Mouse (Mus musculus) adrenal gland, adult 8-10 months (tissue): ENCODE data around the gene Il10ra. TPM values are rescaled to one million over a fixed set of nuclear protein-coding genes. Genes with fewer than 3 reads are reported as not detected.

ENCODE experiments used
- DNase-seq: peaks from one replicate; pipeline ENCODE4 v3.0.0; 2022
- total RNA-seq, 4 experiments: library from RNA; stranded (reverse); gene quantifications; 2 replicates each; pipeline ENCODE4 v1.2.4; 2022

Il10ra gene
- total RNA-seq, 4 experiments from 2014 or later: 4.3 to 5.5 (median 5.3) TPM

DNA sequence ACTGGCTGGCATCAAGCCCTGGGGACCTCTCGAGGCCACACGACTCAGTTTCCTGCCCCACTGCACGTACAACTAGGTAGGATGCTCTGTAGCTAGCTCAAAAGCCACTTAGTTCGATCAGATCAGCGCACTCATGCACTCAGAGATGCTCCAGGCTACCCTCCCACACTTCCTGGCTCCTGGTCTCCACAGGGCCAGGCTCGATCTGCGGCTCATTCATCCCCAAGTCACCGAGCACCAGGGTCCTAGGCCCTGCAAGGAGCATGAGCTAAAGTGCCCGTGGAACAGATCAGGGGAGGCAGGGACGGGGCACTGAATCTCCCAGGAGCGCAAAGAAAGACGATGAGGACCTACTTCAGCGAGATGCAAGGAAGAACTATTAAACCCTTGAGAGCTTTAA lies 9.9 kb downstream of the Il10ra start:
- no peak for DNase-seq

DNA sequence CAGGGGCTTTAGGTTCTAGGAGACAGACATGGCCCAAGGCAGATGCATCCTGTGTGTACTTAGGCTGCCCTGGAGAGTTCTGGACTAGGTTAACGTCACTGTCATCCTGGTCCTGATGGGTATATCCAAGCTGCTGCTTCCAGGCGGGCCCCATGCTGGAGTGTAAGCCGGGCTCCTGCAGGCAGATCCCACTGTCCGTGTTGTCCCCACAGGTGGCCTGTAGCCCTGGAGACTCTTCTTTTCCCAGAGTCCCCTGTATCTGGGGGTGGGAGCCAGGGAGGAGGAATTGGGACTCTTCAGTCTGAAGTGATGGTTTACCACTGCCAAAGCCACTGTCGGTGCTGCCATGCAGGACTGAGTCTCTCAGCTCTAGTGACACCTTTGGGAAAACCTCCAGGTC lies 13.0 kb downstream of the Il10ra start:
- DNase-seq: no peak

- no peak for DNase-seq
These were observed 13.5 kb downstream of the Il10ra start for GRCm38 (mm10) chr9:45255431-45255830.

- no peak for DNase-seq
These were observed 14.3 kb downstream of the Il10ra start for GRCm38 (mm10) chr9:45254605-45255004.

DNA sequence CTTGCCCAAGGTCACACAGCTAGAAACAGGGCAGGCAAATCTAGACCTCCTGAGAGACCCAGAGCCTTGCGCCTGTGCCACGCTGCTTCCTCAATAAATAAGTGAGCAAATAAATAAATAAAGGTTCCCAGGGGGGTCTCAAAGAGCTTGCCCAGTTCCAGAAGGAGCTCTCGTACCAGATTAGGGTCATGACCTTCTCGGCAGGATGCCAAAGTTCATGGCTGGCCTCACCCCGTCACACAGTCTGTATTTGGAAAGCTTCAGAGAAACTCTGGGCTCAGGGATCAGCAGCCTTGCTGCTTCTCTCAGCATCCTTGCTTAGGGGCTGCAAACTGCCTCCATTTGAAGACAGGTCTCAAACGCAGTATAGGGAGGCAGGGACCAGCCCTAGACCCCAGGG lies 14.9 kb downstream of the Il10ra start:
- DNase-seq: no peak

GRCm38 (mm10) chr9:45252395-45252794 lies 16.6 kb downstream of the Il10ra start:
- DNase-seq: no peak

GRCm38 (mm10) chr9:45251990-45252389 lies 17.0 kb downstream of the Il10ra start:
- no peak for DNase-seq

GRCm38 (mm10) chr9:45251281-45251680 lies 17.7 kb downstream of the Il10ra start:
- DNase-seq: no peak

DNA sequence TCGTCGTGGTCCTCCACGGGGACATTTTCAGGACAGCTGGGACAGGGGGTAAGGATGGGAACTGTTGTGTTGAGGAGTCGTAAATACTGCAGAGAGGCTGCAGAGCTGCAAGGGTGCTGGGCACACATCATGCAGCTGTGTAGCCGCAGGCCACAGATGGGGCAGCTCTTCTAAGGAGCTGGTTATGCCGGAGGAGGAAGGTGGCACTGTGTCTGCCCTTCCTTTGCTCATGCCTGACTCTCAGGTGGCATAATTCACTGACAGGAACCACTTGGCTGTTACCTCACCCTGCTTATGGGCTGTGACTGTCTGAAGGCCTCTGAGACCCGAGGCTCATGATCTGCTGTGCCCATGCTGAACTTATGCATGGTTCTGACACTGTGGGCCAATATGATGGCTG lies 18.6 kb downstream of the Il10ra start:
- no peak for DNase-seq

GRCm38 (mm10) chr9:45247536-45247935 lies 21.4 kb downstream of the Il10ra start:
- DNase-seq: no peak

DNA sequence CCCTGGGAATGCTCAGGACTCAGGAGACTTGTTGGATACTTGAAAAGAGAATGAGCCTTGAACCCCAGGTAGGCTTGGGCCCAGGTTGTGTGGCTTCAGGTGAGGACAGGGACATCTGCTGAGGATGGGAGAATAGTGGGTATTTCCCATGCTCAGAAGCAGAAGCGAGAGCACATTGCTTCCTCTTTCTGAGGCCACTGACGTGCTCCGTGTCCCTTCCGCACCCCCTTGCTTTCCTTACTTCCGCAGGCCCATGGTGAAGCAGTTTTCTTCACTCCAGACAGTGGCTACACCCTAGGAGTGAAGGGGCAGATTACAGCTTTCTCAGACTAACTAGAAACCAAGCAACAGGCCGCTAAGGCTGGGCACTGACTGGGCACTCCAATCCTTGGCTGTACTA lies 22.9 kb downstream of the Il10ra start:
- DNase-seq: no peak

DNA sequence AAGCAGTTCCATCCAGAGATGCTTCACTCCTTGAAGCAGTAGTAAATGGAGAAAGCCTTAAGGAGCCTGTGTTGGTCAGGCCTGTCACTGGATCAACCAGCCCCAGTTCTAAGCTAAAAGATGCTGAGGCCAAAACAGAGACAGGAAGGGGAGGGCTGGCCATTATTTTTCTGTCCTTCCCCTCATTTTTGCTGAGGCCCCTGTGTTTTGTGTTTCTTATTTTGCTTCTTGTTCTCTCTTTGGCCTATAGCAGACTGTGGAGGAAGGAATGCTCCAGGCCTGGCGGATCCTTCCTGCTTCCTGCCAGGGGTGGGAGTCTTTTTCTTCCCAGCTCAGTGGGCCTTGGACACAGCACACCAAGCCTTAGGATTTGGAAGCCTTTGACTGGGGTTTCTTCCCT lies 23.5 kb downstream of the Il10ra start:
- DNase-seq: no peak

GRCm38 (mm10) chr9:45241397-45241796 lies 27.6 kb downstream of the Il10ra start:
- no peak for DNase-seq

GRCm38 (mm10) chr9:45236744-45237143 lies 32.2 kb downstream of the Il10ra start:
- DNase-seq: no peak

DNA sequence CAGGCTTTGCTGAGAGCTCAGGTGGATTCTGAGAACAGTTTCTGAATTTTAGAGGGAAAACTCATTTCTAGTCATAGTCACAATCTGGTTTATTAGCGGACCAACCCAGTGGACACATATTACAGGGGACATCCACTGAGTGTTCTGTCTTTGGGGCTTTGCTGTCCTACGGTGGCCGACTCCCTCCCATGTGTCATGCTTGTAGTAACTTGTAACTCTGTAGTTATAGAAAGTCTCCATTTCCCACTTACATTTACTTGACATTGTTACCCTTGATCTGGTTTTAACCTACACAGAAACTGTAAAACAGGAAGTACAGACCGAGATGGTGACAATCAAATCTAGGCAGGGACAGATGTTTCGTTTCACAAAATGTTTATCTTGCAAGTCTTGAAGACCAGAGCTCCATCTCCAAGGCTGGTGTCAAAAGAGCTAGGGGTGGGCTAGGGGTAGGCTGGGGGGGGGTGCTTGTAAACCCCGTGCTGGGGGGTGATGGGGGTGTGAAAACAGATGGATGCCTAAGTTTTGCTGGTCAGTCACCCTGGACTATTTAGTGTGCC lies 33.2 kb downstream of the Il10ra start:
- DNase-seq: no peak

- no peak for DNase-seq
These were observed 39.6 kb downstream of the Il10ra start for GRCm38 (mm10) chr9:45229359-45229758.

DNA sequence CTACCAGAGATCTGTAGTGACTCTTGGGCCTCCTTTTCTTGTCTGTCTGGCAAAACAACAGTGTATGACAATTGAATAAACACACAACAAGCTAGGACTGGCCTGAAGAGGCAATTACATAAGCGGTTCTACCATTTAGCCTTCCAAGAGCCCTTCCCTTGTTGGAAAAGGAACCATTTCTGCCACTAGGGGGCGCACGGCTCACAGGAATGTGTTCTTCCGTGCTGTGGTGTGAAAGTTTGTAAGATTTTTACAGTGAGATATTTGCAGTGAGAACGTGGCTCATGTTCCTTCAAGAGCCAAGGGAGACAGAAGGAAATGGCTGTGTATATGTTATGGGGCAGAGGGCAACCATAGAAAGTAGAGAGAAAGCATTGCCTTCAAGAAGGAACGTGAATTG lies 47.4 kb downstream of the Il10ra start:
- peak; percentile 73 for DNase-seq

- DNase-seq: no peak
These were observed 49.3 kb downstream of the Il10ra start for GRCm38 (mm10) chr9:45219644-45220043.

DNA sequence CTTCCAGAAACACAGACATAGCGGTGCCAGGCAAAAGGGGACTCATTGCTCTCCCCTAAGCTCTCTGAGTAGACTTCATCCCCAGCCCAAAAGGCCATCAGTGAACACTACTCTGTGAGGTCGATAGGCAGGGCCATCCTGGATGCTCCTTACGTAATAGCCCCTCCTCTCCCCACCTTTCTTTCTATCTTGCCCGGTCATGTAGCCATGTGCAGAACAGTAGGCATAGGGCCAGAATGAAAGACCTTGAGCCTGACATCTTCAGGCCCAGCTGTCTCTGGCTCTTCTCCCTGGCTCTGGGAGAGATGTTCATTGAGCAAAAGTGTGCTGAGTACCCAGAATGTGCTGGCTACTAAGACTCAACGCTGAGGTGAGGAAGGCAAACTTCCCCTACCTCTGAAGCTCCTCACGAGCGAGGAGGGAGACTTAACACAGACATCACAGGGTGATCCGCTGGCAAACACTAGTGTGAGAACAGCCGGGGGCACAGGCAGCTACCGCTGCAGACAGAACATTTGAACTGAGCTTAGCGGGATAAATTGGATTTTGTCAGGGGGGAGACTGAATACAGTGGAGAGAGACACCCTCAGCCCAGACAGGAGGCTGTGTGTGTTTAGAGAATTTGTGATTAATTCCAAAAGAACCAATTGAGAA lies 53.3 kb downstream of the Il10ra start:
- peak; percentile 19 for DNase-seq

DNA sequence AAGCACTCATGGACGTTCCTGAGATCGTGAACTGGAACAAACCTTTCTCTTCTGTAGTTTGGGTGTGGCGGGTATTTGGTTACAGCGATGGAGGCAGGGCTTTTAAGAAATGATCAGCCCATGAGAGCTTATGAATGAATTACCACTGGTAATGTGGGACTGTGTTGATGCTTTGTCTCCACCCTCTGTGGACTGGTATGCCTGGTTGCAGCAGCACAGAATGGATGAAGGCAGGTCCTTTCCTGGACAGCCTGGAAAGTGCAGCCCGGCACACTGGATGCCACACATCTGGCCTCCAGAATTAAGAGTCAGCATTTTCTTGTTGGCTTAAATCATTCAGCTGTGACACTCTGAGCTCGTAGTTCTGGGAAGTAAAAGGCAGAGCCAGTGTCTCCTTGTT lies 56.9 kb downstream of the Il10ra start:
- no peak for DNase-seq

DNA sequence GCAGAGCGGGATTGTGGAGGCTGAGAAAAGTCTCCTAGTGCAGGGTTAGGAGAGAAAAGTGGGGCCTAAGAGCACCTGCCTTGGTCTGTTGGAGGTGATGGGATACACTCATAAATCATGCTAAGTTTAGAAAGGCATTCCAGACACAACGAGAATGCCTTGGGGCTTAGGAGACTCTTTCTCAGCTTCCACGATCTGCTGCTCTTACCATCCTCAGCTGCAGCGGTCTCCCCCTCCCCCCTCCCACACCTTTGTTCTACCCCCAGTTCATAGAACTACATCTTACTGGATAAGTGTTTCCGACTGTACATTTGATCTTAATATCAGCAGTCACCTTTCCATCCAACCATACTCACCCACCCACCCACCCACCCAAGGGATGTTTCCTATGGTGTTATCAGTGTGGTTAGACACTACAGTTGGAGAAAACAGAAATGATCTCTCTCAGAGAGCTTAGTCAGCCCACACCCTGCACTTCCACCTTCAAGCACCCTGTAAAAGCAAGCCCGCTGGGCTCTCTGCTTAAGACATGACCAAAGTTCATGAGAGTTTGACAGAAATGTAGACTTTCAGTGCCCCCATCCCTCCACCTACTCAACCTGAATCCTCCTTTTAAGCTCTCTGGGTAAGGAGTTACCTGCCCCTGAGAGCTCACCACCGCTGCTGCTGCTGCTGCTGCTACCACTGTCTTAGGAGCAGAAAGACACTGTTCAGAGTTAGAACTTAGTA lies 61.8 kb downstream of the Il10ra start:
- DNase-seq: no peak

GRCm38 (mm10) chr9:45206121-45206520 lies 62.8 kb downstream of the Il10ra start:
- no peak for DNase-seq

- no peak for DNase-seq
These were observed 63.8 kb downstream of the Il10ra start for GRCm38 (mm10) chr9:45205143-45205542.
